ENCODE assay signal across 8 mouse cellular contexts in genomic region chr13:69738461-69738971, GRCm38 (mm10). TPM values are rescaled to one million over a fixed set of nuclear protein-coding genes. Genes with fewer than 3 reads are reported as not detected.
DNase-seq lines count a peak whose midpoint lies in the region; ATAC-seq and TF ChIP-seq lines count a peak whose summit lies in the region.

No protein-coding gene starts in this region.

- H3K4me3 ChIP-seq in lung, adult 2 months (replicated peaks; ENCODE audit: extremely low read depth, low read depth, low read length), result no peak overlapping the region
- H3K4me3 ChIP-seq in forebrain, embryonic 10.5 days, result peak overlapping the region; percentile 77
- peak overlapping the region; percentile 77 for H3K4me3 ChIP-seq in hindbrain, postnatal 0 days (ENCODE audit: low read length)
- H3K4me3 ChIP-seq in limb, embryonic 14.5 days (replicated peaks; ENCODE audit: low read length), result peak overlapping the region; percentile 74
- H3K4me3 ChIP-seq in neural tube, embryonic 14.5 days (ENCODE audit: low read depth, low read length), result peak overlapping the region; percentile 83

- H3K4me1 ChIP-seq in lung, adult 2 months (ENCODE audit: control insufficient read depth, insufficient read depth, low read length), result no peaks in the 10 kb centered on the region
- peaks cover 37% of the 10 kb centered on the region for H3K4me1 ChIP-seq in forebrain, embryonic 10.5 days
- H3K4me1 ChIP-seq in hindbrain, postnatal 0 days (ENCODE audit: insufficient read depth, low read length), result peaks cover 14% of the 10 kb centered on the region; the same call in 1 of the 2 replicates
- H3K4me1 ChIP-seq in limb, embryonic 14.5 days (ENCODE audit: control insufficient read depth, insufficient read depth, low read length), result 0 out of 2 replicates have a peak, but pooled peaks cover 2% of the 10 kb centered on the region
- peaks cover 19% of the 10 kb centered on the region for H3K4me1 ChIP-seq in neural tube, embryonic 14.5 days (ENCODE audit: control insufficient read depth, insufficient read depth, low read length)

- ATAC-seq in hindbrain, postnatal 0 days, result peak; percentile 17; the same call in 1 of the 2 replicates
- no peak for ATAC-seq in limb, embryonic 14.5 days (ENCODE audit: low FRiP score, low read depth)
- ATAC-seq in neural tube, embryonic 14.5 days (ENCODE audit: low read depth), result no peak
- no peak for ATAC-seq in inflammation-experienced regulatory T-cells, adult 6 months

- peak overlapping the region; percentile 84 for H3K4me2 ChIP-seq in hindbrain, postnatal 0 days (ENCODE audit: low read depth, low read length)
- peak overlapping the region; percentile 97 for H3K4me2 ChIP-seq in limb, embryonic 14.5 days (replicated peaks; ENCODE audit: low read depth, low read length, severe bottlenecking)
- peak overlapping the region; percentile 89 for H3K4me2 ChIP-seq in neural tube, embryonic 14.5 days (ENCODE audit: low read depth, low read length)

- peaks cover 4% of the 10 kb centered on the region; the same call in 1 of the 2 replicates for H3K9me3 ChIP-seq in forebrain, embryonic 10.5 days
- H3K9me3 ChIP-seq in hindbrain, postnatal 0 days (ENCODE audit: low read length), result no peaks in the 10 kb centered on the region
- no peaks in the 10 kb centered on the region for H3K9me3 ChIP-seq in limb, embryonic 14.5 days (ENCODE audit: control insufficient read depth, low read length)
- no peaks in the 10 kb centered on the region for H3K9me3 ChIP-seq in neural tube, embryonic 14.5 days (ENCODE audit: control insufficient read depth, low read length)

- no peaks in the 10 kb centered on the region for H3K36me3 ChIP-seq in forebrain, embryonic 10.5 days (replicated peaks)
- H3K36me3 ChIP-seq in hindbrain, postnatal 0 days (ENCODE audit: insufficient read depth, low read length), result no peaks in the 10 kb centered on the region
- no peaks in the 10 kb centered on the region for H3K36me3 ChIP-seq in limb, embryonic 14.5 days (ENCODE audit: control insufficient read depth, insufficient read depth, low read length)
- H3K36me3 ChIP-seq in neural tube, embryonic 14.5 days (ENCODE audit: control insufficient read depth, insufficient read depth, low read length), result no peaks in the 10 kb centered on the region

- H3K27ac ChIP-seq in forebrain, embryonic 10.5 days, result no peak overlapping the region
- H3K27ac ChIP-seq in hindbrain, postnatal 0 days, result peak overlapping the region; percentile 94
- H3K27ac ChIP-seq in limb, embryonic 14.5 days (replicated peaks; ENCODE audit: low read depth, low read length), result no peak overlapping the region
- H3K27ac ChIP-seq in neural tube, embryonic 14.5 days (ENCODE audit: low read depth, low read length), result peak overlapping the region; percentile 98; the same call in 1 of the 2 replicates

- no peak for TF ChIP-seq POLR2A in lung, adult 2 months (IDR thresholded peaks at IDR 0.05; ENCODE audit: borderline replicate concordance, extremely low read depth, low read depth, low read length)
- TF ChIP-seq POLR2A in limb, embryonic 14.5 days (IDR thresholded peaks at IDR 0.05; ENCODE audit: borderline replicate concordance, extremely low read depth, insufficient read depth, insufficient read length), result no peak

- DNase-seq in lung, adult 2 months, result peak; percentile 9
- no peak for DNase-seq in lung, postnatal 36 days
- peak; percentile 83 for DNase-seq in brain, adult 2 months (ENCODE audit: low read depth, low spot score)
- DNase-seq in forebrain, embryonic 10.5 days (ENCODE audit: extremely low spot score, low spot score), result peak; percentile 50
- DNase-seq in hindbrain, postnatal 0 days (ENCODE audit: low spot score), result peak; percentile 62
- DNase-seq in limb, embryonic 14.5 days (ENCODE audit: low spot score), result no peak

- H3K27me3 ChIP-seq in forebrain, embryonic 10.5 days (ENCODE audit: poor library complexity, severe bottlenecking), result peaks cover 90% of the 10 kb centered on the region
- no peaks in the 10 kb centered on the region for H3K27me3 ChIP-seq in hindbrain, postnatal 0 days (ENCODE audit: insufficient read depth, low read length)
- H3K27me3 ChIP-seq in limb, embryonic 14.5 days (ENCODE audit: control insufficient read depth, insufficient read depth, low read length), result peaks cover 24% of the 10 kb centered on the region
- H3K27me3 ChIP-seq in neural tube, embryonic 14.5 days (ENCODE audit: control insufficient read depth, insufficient read depth, low read length), result no peaks in the 10 kb centered on the region

- WGBS in lung, adult 2 months, result 1% methylated on average over 40 of the region's 40 CpGs
- under 1% methylated on average over 40 of the region's 40 CpGs for WGBS in forebrain, embryonic 10.5 days
- WGBS in hindbrain, postnatal 0 days, result under 1% methylated on average over 40 of the region's 40 CpGs
- WGBS in limb, embryonic 14.5 days, result under 1% methylated on average over 33 of the region's 40 CpGs
- under 1% methylated on average over 40 of the region's 40 CpGs for WGBS in neural tube, embryonic 14.5 days

- no peak for TF ChIP-seq CTCF in lung, adult 2 months (IDR thresholded peaks at IDR 0.05; ENCODE audit: insufficient read depth, low read length)
- TF ChIP-seq CTCF in hindbrain, postnatal 0 days (IDR thresholded peaks at IDR 0.05; ENCODE audit: low read depth), result no peak; the same call in 1 of the 2 replicates

- H3K9ac ChIP-seq in hindbrain, postnatal 0 days (replicated peaks; ENCODE audit: low read length), result peak overlapping the region; percentile 94
- H3K9ac ChIP-seq in limb, embryonic 14.5 days (ENCODE audit: low read depth, low read length, severe bottlenecking), result peak overlapping the region; percentile 75
- H3K9ac ChIP-seq in neural tube, embryonic 14.5 days (replicated peaks; ENCODE audit: low read depth, low read length), result peak overlapping the region; percentile 90

RNA-seq across cellular contexts. Expression of gene Ube2ql1, which starts 1.2 kb away (rescaled TPM):
- 0.45 and 0.77 TPM in 2 replicates for polyA plus RNA-seq in lung, adult 2 months (2012; rRNA removed)
- polyA plus RNA-seq in forebrain, embryonic 10.5 days (2016; fragmentation: Nextera tagmentation; extraction: Ambion mirVana), result 0.49 and 0.58 TPM in 2 replicates
- 157 and 198 TPM in 2 replicates for total RNA-seq in hindbrain, postnatal 0 days (2014; rRNA removed)
- 25.0 and 28.6 TPM in 2 replicates for polyA plus RNA-seq in hindbrain, postnatal 0 days (2015; fragmentation: Nextera tagmentation; extraction: Ambion mirVana)
- polyA plus RNA-seq in limb, embryonic 14.5 days (2012; rRNA removed), result 13.9 and 18.2 TPM in 2 replicates
- 4.0 and 5.3 TPM in 2 replicates for polyA plus RNA-seq in limb, embryonic 14.5 days (2014; fragmentation: Nextera tagmentation; extraction: Ambion mirVana)
- 72.7 and 73.1 TPM in 2 replicates for polyA plus RNA-seq in neural tube, embryonic 14.5 days (2014; fragmentation: Nextera tagmentation; extraction: Ambion mirVana)
- not detected for polyA plus RNA-seq in inflammation-experienced regulatory T-cells, adult 6 months (2017; shearing (Covaris generic))

Comparison
In these comparisons a context has a peak if more than half of its experiments do, and no peak if none do; other contexts are left out.
1. DNase-seq: peak in lung, adult 2 months (single experiment), brain, adult 2 months (single experiment), forebrain, embryonic 10.5 days (single experiment) and hindbrain, postnatal 0 days (single experiment); none in lung, postnatal 36 days (single experiment) and limb, embryonic 14.5 days (single experiment).
2. H3K27ac ChIP-seq: peak in hindbrain, postnatal 0 days (single experiment) and neural tube, embryonic 14.5 days (single experiment); none in forebrain, embryonic 10.5 days (single experiment) and limb, embryonic 14.5 days (single experiment).
3. Peak in every context shown above with its lines, with median percentiles within 50 percentile points of each other: H3K4me2 ChIP-seq and H3K9ac ChIP-seq.